Mouse (Mus musculus): ENCODE data around the gene Pank4. TPM values are rescaled to one million over a fixed set of nuclear protein-coding genes. Genes with fewer than 3 reads are reported as not detected.

Gene Pank4
- polyA plus RNA-seq, 1 experiment from 2014 or later = 46.8 TPM

DNA sequence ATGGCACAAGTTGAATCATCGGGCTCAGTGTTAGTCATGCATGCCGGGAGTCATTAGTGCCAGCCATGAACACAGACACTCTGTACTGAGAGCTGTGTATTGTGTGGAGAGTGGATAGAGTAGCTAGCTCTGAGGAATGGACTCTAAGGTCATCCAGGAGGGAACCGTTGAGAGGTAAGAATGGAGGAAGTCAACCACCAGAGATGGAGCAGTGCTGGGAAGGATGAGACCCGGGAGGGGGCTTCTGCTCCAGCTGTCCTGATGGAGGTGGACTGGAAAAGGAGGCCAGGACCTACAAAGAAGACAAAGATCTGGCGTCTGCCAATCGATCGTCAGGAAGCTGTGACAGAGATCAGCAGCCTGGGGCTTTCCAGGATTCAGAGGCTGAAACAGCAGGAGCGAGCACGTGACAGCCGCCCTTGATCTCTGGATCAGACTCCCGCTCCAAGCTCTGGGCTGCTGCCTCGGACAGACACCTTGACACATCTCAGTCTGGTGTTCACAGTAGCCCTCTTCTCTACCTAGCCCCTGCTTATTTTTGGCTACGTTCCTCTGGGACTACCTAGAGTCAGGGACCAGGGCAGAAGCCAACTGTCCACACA is 30.5 kb upstream of the Pank4 start:
- Histone ChIP-seq H3K9me3 (no peaks in the 10 kb centered on the region), H3K36me3 (replicated peaks) (no peaks in the 10 kb centered on the region), H3K4me1 (peaks cover 31% of the 10 kb centered on the region), H3K27ac (no peak overlapping the region), H3K27me3 (ENCODE audit: poor library complexity, severe bottlenecking) (peaks cover 8% of the 10 kb centered on the region; the same call in 1 of the 2 replicates), H3K4me3 (no peak overlapping the region)
- DNase-seq (ENCODE audit: extremely low spot score, low spot score) = no peak
- whole genome bisulfite sequencing = 65% methylated on average over 13 of the region's 13 CpGs

DNA sequence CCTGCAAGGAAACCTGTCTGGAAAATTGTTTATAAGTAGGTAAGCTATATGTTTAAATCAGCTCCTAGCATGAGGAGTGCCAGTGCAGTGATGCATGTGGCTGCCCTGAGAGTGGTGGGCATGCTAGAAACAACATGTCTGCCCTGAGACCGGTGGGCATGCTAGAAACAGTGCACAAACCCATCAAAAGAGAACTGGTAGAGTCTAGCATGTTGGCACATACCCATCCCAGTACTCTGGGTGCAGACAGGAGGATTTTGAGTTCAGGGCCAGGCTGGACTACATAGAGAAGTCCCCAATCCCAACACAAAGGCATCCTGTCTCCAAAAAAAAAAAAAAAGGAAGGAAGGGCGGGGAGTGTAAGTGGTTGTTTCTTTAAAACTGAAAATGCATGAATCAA is 29.1 kb upstream of the Pank4 start:
- Histone ChIP-seq H3K4me3 (no peak overlapping the region), H3K4me1 (peaks cover 24% of the 10 kb centered on the region), H3K9me3 (no peaks in the 10 kb centered on the region), H3K36me3 (replicated peaks) (no peaks in the 10 kb centered on the region), H3K27me3 (ENCODE audit: poor library complexity, severe bottlenecking) (peaks cover 8% of the 10 kb centered on the region; the same call in 1 of the 2 replicates), H3K27ac (no peak overlapping the region)
- no peak for DNase-seq (ENCODE audit: extremely low spot score, low spot score)
- WGBS = 93% methylated on average over 2 of the region's 2 CpGs

DNA sequence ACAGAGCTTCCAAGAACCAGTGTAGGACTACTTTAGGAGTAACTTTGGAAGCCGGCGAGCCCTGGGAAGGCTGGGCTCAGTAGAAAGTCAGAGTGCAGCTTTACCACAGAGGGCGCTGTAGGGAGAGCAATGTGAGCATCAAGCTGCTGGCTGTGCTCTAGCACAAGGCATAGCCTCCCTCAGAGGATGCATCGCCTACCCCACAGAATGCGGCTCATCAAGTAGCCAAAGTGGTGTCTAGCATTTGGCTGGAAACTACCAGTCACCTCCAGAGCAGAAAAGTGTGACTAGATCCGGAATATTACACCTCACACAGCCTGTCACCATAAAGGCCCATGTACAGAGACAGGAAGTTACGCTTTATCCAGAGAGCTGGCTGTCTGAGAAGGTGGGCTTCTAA is 28.1 kb upstream of the Pank4 start:
- DNase-seq (ENCODE audit: extremely low spot score, low spot score) = no peak
- peaks cover 24% of the 10 kb centered on the region for H3K4me1 ChIP-seq
- H3K4me3 ChIP-seq = no peak overlapping the region
- H3K9me3 ChIP-seq = no peaks in the 10 kb centered on the region
- no peaks in the 10 kb centered on the region for H3K36me3 ChIP-seq (replicated peaks)
- peaks cover 8% of the 10 kb centered on the region; the same call in 1 of the 2 replicates for H3K27me3 ChIP-seq (ENCODE audit: poor library complexity, severe bottlenecking)
- 81% methylated on average over 7 of the region's 7 CpGs for WGBS
- 0 out of 2 replicates have a peak overlapping the region, but pooled peaks have one; percentile 7 for H3K27ac ChIP-seq

DNA sequence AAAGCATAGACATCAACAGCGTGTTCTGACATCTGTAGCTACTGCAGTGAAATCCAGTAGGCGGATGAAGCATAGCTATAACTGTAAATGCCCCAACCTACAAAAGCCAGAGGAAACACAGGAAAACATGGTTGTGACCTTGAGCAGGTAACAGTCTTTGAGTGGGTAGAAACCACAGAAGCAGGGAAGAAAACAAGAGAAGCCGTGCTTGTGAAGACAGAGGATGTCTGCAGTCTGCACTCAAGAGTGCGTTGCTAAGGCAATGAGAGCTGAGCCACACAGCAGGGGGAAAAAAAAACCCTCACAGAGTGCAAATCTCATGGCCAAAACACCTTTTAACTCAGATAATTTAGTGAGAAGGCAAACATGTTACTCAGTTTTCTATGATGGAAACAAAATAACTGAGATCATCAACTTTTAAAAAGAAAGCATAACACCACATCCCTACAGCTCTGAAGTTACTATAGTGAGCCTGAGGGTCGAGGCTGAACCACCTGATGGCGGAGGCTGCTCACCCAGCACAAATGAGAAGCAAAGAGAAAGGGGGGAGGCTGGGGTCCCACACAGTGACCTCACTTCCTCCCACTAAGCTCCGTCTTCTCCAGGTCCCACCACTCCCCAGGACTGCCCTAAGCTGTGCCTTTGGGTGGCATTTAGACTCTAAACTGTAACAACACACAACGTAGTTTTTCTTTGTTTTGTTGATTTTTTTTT is 27.2 kb upstream of the Pank4 start:
- peaks cover 24% of the 10 kb centered on the region for H3K4me1 ChIP-seq
- 60% methylated on average over 8 of the region's 8 CpGs for WGBS
- no peaks in the 10 kb centered on the region for H3K9me3 ChIP-seq
- H3K4me3 ChIP-seq = no peak overlapping the region
- peak overlapping the region; percentile 7; the same call in 1 of the 2 replicates for H3K27ac ChIP-seq
- H3K27me3 ChIP-seq (ENCODE audit: poor library complexity, severe bottlenecking) = peaks cover 8% of the 10 kb centered on the region; the same call in 1 of the 2 replicates
- H3K36me3 ChIP-seq (replicated peaks) = no peaks in the 10 kb centered on the region
- DNase-seq (ENCODE audit: extremely low spot score, low spot score) = no peak

DNA sequence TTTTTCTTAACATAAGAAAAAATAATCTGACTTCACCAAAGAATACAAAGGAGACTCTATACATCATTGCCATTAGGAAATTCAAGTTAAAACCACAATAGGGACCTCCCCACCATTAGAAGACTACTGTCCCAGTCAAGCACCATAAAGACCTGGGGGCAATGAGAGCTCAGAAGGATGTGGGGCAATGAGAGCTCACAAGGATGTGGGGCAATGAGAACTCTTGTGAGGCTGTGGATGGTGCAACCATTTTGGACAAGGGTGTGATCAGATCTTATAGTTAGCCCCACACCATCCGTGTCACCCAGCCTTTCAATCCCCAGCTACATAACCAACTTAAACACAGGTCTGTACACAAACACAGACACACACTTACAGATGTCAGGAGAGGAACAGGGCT is 26.2 kb upstream of the Pank4 start:
- H3K36me3 ChIP-seq (replicated peaks) = no peaks in the 10 kb centered on the region
- WGBS = 77% methylated on average over 1 of the region's 1 CpGs
- no peaks in the 10 kb centered on the region for H3K9me3 ChIP-seq
- no peak overlapping the region for H3K4me3 ChIP-seq
- H3K27me3 ChIP-seq (ENCODE audit: poor library complexity, severe bottlenecking) = peaks cover 8% of the 10 kb centered on the region; the same call in 1 of the 2 replicates
- no peak for DNase-seq (ENCODE audit: extremely low spot score, low spot score)
- H3K27ac ChIP-seq = no peak overlapping the region
- H3K4me1 ChIP-seq = peaks cover 24% of the 10 kb centered on the region

DNA sequence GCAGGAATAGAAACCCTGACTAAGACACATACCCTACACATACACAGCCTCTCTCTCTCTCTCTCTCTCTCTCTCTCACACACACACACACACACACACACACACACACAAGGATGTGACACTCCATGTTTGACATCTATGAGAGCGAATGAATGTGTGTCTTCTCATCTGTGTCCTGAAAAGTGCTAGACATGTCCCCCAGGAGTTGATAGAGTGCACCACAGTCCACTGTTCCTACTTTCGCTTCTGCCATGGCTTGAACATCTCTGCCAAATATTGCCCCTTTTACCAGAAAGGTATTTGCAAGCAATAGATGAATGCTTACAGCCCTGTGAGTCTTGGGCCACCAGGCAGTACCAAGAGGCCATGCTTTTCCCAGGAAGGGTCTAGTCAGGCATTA is 23.8 kb upstream of the Pank4 start:
- Histone ChIP-seq H3K4me1 (peaks cover 26% of the 10 kb centered on the region), H3K4me3 (no peak overlapping the region), H3K9me3 (no peaks in the 10 kb centered on the region), H3K27ac (no peak overlapping the region), H3K27me3 (ENCODE audit: poor library complexity, severe bottlenecking) (no peaks in the 10 kb centered on the region), H3K36me3 (replicated peaks) (no peaks in the 10 kb centered on the region)
- no peak for DNase-seq (ENCODE audit: extremely low spot score, low spot score)
- WGBS = 93% methylated on average over 2 of the region's 2 CpGs

DNA sequence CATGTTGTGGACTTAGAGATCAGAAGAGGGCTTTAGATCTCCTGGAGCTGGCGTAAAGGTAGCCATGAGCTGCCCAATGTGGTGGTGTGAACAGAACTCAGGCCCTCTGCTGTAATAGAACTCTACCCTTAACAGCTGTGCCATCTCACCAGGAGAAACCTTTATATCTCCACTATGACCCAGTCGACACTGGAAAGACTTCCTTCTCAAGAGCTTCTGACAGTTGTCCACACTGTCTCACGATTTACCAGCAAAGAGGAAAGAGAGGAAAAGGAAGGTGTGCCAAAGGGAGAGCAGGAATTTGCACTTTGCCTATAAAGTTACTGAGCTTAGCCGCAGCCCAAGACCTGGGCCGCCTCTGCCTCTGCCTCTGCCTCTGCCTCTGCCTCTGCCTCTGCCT is 22.1 kb upstream of the Pank4 start:
- Histone ChIP-seq H3K36me3 (replicated peaks) (no peaks in the 10 kb centered on the region), H3K4me1 (peaks cover 31% of the 10 kb centered on the region), H3K4me3 (no peak overlapping the region), H3K9me3 (no peaks in the 10 kb centered on the region), H3K27ac (no peak overlapping the region), H3K27me3 (ENCODE audit: poor library complexity, severe bottlenecking) (no peaks in the 10 kb centered on the region)
- 90% methylated on average over 5 of the region's 5 CpGs for WGBS
- no peak for DNase-seq (ENCODE audit: extremely low spot score, low spot score)

DNA sequence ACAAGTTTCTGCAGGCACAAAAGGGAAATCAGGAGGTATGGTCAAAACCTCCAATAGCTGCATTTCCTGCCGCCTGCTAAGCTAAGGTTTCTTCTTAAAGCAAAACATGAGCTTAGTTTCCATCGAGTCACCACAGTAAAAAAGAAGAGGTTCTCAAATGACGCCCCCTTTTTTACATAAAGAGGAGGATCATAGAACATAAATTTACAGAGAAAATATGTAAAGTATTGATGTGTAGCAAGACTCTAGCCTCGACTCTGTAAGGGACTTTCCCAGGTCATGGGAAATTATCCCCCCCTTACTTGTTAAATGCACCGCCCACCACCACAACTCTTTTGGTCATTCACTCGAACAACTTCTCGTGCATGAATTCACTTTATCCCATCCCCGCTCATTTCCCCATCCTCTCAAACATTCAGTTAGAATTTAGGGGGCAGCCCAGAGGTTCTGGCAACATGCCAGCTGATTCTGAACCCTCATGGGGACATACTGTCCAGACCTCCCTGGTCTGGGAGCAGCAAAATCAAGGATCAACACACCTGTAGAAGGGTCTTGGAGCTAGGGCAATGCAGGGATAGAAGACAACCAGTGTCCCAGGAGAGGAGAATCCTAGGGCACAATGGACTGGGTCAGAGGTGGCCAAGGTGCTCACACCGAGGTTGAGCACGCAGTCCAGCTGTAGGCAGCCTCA is 21.1 kb upstream of the Pank4 start:
- WGBS = 90% methylated on average over 10 of the region's 10 CpGs
- Histone ChIP-seq H3K27ac (no peak overlapping the region), H3K9me3 (no peaks in the 10 kb centered on the region), H3K36me3 (replicated peaks) (no peaks in the 10 kb centered on the region), H3K4me3 (no peak overlapping the region), H3K27me3 (ENCODE audit: poor library complexity, severe bottlenecking) (no peaks in the 10 kb centered on the region), H3K4me1 (peaks cover 38% of the 10 kb centered on the region)
- DNase-seq (ENCODE audit: extremely low spot score, low spot score) = no peak

DNA sequence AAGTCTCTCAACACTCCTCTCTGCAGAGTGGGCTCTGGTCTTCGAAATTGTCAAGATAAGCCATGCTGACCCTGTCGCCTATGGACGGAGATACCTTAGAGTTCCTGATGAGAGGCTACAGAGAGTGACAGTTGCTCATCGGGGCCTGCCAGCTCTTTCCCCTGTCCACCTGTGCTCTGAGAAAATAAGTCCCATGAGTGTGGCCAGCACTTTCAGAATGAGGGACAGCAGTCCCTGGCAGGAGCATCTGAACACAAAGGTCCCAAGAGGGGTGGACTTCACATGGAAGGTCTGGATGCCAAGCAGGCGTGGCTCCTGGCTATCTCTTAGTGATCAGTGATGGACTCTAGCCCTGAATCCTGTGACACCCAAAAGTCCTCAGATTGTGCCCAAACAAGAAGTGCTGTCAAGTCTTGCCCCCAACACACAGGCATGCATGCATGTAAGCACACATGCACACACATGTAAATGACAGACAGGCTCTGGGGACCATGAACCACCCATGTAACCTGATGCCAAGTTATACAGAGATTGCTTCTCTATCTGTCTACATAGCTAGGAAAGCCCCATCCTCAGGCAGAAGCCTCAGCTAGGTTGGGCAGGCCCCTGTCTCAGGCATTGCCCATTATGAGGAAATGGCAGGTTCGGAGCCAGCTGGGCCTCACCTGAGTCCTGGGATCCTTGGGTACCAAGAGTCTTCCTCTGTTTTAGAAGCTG is 20.4 kb upstream of the Pank4 start:
- DNase-seq (ENCODE audit: extremely low spot score, low spot score) = no peak

DNA sequence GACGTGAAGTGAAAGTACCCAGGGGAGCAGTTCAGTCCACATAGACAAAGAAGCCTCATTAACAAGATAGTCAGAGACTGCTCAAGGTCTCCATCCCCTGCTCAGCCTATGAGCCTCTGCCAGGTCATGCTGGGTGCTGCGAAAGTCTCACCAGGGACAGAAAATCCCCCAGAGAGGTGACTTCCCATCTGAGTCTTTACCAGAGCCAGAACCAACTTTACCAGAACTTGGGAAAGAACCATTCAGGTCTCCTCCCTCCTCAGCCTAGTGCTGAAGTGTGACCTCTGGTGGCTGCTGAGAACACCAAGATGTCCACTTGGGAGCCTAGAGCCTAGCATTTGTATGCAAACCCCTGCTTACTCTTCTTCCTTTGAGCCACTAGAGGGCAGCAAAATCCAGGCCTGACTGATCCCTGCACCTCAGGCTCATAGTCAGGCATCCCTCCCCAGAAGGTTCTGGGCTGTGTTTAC is 19.8 kb upstream of the Pank4 start:
- peak overlapping the region; percentile 7; the same call in 1 of the 2 replicates for H3K4me3 ChIP-seq
- peaks cover 11% of the 10 kb centered on the region for H3K27me3 ChIP-seq (ENCODE audit: poor library complexity, severe bottlenecking)
- H3K9me3 ChIP-seq = no peaks in the 10 kb centered on the region
- peak; percentile 74 for DNase-seq (ENCODE audit: extremely low spot score, low spot score)
- 15% methylated on average over 2 of the region's 2 CpGs for WGBS
- peaks cover 50% of the 10 kb centered on the region for H3K4me1 ChIP-seq
- H3K27ac ChIP-seq = peak overlapping the region; percentile 58; the same call in 1 of the 2 replicates
- H3K36me3 ChIP-seq (replicated peaks) = no peaks in the 10 kb centered on the region

More for the DNA sequence above, 20.4 kb upstream of the Pank4 start:
- no peaks in the 10 kb centered on the region for H3K9me3 ChIP-seq
- H3K4me3 ChIP-seq = no peak overlapping the region
- WGBS = 91% methylated on average over 6 of the region's 6 CpGs
- no peaks in the 10 kb centered on the region for H3K36me3 ChIP-seq (replicated peaks)
- H3K27ac ChIP-seq = peak overlapping the region; percentile 58; the same call in 1 of the 2 replicates
- H3K4me1 ChIP-seq = peaks cover 43% of the 10 kb centered on the region
- H3K27me3 ChIP-seq (ENCODE audit: poor library complexity, severe bottlenecking) = peaks cover 5% of the 10 kb centered on the region; the same call in 1 of the 2 replicates

DNA sequence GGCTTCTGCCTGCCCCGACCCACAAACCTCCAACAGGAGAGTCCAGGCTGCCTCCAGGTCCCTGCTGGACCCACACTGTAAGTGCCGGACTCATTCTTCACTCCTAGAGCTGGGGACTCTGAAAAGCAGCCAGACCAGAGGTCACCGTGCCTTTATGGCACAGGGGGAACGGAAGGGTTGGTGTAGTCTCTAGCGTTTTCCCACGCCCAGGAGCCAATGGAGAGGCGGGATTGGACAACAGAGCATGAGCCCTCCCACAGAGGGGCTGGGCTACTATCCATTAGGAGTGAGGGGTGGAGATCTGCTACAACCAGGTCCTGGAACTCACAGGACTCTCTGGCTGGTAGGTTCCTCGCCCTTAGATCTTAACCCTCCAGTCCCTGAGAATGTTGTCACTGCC is 17.6 kb upstream of the Pank4 start:
- 6% methylated on average over 8 of the region's 8 CpGs for WGBS
- Histone ChIP-seq H3K4me3 (peak overlapping the region; percentile 47), H3K36me3 (replicated peaks) (no peaks in the 10 kb centered on the region), H3K27ac (peak overlapping the region; percentile 82), H3K9me3 (no peaks in the 10 kb centered on the region), H3K27me3 (ENCODE audit: poor library complexity, severe bottlenecking) (peaks cover 33% of the 10 kb centered on the region), H3K4me1 (peaks cover 72% of the 10 kb centered on the region)
- DNase-seq (ENCODE audit: extremely low spot score, low spot score) = peak; percentile 85
